Mouse (Mus musculus): Measurements from ENCODE around the gene Them5.

- TF ChIP-seq CTCF (IDR thresholded peaks at IDR 0.05; ENCODE audit: extremely low read depth, insufficient read depth, low read length) (no peak), POLR2A (IDR thresholded peaks at IDR 0.05; ENCODE audit: extremely low read depth, insufficient read depth, low read length) (no peak)
Measured at GRCm38 (mm10) chr3:94392128-94392527, 50.2 kb downstream of the Them5 start.

Measured in cortical plate, adult 2 months (tissue).